Mouse (Mus musculus) fibroblast of lung, adult 2 months (primary cell): ENCODE measurements at regions not wholly inside any gene's neighbourhood (a gene's known extent, or its start where the extent isn't known, plus 50 kb on each side); places are given as distances from the start of the nearest gene placed in this dataset.

Experiments used
- DNase-seq: peaks from one replicate; pipeline ENCODE4 v3.0.0-alpha.2; 2011; ENCODE audit warnings: low read depth

DNA sequence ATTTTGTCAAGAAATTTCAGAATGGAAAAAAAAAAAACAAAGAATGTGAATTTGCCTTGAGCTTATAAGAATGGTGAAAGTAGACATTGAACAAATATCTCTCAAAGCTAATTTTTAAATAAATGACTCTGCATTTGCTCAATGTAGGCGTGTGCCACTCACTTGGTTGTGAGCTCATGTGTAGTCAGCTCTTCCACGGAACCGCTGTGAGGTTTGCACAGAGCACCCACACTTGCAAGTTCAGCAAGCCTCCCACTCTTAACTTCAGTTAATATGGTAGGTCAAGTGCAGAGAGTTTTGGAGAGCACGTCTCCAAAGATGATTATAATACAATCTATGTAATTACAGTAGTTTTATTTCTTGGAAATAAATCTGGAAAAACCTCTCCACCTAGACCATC lies 479.9 kb upstream of the Mef2c start:
- no peak for DNase-seq

DNA sequence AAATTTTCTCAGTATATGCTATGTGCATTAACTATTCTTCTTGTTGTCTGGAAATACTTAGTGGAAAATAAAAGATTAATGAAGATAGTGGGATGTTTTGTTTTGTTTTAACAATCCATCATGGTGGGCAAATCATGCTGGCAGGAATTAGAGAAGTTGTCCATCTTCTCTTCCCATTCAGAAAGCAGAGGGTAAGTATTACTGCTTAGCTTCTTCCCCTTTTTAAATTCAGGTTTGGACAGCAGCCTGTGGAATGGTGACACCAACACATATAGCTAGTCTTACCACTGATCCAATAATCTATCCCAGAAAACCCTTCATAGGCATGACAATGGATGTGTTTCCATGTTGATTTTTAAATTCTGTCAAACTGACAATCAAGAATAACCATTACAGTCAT lies 467.9 kb upstream of the Mef2c start:
- DNase-seq = no peak

DNA sequence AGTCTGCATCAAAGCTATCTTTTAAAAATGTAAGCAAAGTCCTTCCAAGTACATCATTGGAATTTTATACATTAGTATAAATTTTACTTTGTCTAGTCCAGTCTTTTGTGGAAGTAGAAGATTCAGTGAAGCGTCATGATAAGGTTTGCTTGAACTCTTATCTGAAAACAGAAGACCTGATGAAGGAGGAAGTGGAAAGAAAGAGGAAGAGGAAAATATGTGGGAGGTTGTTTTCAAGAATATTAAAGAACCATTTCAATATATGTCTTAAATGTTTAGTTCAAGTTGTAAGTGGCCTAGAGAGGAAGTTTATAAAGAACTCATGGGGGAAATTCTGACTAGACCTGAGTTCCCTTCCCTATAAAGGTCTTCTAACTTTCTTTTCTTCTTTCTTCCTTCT lies 462.3 kb upstream of the Mef2c start:
- DNase-seq = no peak

DNA sequence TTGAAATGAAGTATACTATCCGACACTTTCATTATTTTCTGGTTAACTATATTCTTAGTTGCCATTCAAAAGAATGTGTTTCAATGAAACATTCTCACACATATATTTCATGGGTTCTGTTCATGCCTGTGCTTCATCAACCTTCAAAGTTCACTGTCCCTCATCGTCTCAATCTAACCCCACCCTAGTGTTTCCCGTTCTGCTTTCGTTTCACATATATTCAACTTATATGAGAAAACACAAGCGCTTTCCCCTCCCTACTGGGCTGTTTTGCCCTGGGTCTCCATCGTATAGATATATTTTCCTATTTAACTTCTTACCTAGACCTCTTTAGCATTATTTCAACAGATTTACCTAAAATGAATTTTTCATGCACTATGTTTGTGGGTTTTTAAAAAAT lies 458.3 kb upstream of the Mef2c start:
- DNase-seq = no peak

DNA sequence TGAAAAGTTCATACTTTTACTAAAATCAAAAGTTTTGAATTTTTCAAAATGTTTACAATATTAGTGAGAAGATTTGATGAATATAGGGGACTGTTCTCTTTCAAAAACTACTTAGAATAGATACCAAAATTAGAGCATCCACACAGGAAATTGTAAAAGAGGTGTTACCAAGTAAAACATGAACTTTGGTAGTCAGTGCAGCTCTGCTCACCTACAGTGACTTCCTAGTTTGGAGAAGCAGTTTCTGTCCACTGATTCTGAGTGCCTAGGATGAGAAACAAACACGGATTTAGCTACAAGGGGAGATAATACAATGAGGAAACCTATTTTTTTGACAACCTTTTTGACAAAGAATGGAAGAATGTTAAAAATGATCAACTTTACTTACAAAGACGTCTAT lies 457.9 kb upstream of the Mef2c start:
- no peak for DNase-seq

DNA sequence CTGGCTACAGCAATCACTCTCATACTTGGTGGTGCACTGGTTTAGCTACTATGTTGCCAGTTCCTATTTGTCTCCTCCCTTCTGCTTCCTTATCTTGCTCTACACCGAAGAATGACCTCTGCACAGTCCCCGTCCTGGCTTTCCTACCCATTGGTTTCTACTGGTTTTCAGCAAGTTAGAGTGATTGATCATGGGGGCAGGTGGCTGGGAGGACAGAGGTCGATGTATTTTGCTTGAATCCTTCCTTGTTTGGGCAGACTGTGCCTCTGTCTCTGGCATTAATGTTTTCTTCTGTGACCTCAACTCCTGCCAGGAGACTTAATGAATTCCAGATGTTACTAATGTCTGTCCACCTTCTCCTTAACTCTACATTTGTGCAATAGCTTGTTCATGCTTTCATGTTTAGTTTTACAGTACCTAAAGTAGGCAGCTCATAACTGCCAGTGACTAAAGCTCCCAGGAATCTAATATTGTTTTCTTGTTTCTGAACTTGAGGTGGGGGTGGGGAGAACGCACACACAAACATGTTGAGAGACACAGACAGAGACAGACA lies 457.2 kb upstream of the Mef2c start:
- peak; percentile 51 for DNase-seq

DNA sequence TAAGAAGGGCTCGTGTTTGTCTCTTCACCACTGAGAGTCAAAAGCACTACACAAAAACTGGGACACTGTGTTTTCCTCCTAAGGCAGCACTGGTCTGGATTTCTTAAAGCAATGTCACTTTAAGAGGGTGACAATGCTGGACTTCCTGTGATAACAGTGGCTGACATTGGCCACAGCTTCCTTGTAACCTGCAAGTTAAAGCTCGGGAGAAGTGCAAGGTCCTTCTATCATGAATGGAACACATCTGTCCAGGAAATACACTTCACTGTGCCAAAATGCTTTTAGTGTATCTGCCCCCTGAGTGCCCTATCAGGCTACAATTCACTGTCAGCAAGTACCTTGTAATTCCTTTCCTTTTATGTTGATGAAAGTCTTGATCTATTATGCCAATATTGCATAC lies 448.0 kb upstream of the Mef2c start:
- no peak for DNase-seq

DNA sequence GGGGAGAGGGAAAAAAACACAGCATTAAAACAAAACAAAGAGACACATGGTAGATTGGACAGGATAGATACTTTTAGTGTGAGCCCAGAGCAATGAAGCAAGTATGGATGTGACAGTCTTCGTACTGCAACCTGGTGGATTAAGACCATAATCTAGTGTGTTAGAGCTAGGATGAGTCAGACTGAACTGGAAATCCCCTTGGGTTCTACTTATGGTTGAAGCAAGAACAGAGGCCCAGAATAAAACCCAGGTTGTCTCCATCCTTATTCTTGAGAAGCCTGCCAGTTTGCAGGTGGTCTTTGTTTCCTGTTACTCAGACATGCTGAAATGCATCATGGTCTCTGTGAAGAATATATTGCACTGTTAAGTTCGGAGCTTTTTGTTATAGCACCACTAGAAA lies 447.4 kb upstream of the Mef2c start:
- no peak for DNase-seq

DNA sequence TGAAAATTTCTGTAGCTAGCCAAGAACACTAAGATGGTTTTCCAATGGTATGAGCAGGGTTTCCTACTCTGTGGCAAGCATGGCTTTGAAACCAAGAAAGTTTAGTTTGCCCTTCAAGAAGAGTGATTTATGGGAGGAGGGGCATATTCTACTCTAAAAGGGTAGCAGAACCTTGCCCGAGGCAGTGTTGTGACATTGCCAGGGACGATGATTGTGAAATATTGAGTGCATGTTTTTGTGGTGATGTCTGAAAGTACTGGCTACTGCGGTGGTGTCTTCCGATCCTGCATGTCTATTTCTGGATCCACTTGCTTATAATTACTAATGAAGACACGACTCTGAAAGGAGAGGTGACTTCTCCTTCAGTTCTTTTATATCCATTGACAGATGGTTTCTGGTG lies 439.1 kb upstream of the Mef2c start:
- DNase-seq = peak; percentile 39

DNA sequence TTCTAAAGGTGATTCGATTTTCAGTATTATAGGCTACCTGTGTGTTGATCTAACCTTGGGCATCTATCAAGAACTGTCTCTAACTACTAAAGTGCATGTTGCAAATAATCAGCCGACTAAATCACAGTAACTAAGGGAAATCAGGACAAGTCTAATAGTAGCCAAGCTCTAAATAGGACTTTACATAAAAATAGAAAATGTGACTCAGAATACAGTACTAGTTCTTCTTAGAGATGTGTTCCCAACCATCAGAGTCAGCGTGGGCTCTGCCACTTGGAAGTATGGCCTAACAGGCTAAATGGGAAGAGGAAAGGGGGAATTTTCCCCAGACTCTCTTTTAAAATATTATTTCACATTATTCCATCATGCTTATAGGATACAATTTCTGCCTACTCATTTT lies 438.6 kb upstream of the Mef2c start:
- no peak for DNase-seq

DNA sequence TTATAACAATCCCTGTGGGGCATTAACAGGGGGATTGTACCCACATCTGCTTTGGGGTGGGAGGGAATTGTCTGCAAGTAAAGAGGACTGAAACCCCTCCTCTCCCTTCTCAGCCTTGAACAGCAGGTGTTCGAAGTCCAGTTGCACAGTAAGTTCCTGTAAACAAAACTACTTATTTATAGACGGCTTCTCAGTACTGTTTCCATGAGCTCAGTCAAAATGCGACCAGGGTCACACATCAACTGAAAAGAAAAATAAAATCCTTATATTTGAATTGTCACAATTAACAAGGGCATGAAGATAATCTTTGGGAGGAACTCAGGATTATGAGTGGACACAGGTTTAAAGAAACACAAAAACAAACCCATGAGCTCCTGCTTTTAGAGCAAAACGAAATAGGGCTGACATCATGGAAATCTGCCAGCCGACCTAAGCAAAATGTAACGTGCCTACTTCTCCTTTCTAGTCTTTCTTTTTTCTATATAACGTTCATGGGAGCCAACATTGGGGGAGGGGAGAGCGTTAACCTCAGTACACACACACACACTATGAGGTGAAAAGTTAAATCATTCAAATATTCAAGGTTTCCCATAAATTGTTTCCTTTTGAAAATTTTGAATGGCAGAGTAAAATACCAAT lies 437.6 kb upstream of the Mef2c start:
- DNase-seq = no peak

DNA sequence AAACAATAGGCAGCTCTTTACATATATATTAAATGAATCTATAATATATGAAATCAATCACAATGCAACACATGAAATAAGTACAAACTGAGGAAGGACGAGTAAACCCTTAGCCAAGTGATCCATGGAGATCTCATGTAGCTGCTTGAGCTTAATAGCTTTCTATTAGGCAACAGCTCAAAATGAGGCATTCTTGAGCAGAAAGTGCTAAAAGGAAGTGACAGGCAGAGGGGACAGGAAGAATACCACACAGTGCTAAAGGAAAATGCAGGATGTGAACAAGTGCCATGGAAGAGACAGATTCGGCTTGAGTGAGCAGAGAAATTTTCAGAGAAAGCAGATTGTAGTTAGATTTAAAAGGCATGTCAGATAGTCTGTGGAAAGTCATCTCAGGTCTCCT lies 436.3 kb upstream of the Mef2c start:
- DNase-seq = no peak

DNA sequence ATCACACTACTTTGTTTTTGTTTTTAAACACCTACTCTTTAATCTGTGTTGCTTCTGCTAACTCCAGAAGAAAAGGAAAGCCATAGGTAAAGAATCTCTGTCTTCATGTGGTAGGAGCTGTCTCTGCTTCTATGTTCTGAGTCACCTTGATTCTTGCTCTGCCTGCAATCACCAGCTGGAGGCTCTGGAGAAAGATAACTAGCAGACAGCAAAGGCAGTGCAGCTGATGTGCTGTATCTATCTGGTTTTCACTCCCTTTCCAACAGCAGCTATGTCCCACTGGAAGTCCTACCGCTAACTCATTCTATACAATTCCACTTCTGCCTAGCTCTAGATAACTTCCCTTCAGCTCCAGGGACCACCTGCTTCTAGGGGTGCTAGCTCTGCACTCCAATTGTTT lies 435.2 kb upstream of the Mef2c start:
- DNase-seq = no peak

DNA sequence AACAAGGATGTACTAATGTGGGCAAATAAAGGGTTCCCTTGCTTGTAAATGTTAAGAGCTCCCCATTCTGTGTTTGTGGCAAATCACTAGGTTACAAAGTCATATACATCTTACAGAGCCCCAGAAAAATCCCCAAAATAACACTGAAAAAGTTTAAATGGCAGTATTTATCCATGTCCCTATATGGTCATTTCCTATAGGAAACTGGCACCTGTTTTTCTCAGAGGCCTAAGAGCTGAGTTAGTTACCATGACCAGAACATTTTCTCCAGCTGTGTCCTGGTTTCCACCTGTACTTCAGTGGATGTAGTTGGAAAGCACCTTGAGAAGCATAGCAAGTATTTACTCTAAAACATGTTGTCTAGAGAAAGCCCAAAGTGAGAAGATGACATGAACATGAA lies 434.5 kb upstream of the Mef2c start:
- no peak for DNase-seq

DNA sequence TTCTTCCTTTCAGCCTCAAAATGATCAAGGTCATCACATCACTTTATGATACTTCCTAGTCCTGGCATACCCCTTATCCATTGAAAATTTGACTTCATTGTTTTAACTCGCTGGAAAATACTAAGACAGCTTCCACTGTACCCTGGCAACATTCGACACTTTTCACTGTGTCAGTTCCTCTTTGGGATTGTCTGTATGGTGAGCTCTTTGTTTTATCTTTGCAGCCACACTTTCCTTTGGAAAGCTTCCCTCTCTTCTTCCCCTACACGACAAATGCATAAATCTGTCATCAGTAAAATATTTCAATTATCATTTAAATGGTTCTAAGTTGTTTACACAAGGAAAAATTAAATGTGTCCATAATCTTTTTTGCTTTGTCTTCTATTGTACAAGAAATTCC lies 431.8 kb upstream of the Mef2c start:
- DNase-seq = no peak

DNA sequence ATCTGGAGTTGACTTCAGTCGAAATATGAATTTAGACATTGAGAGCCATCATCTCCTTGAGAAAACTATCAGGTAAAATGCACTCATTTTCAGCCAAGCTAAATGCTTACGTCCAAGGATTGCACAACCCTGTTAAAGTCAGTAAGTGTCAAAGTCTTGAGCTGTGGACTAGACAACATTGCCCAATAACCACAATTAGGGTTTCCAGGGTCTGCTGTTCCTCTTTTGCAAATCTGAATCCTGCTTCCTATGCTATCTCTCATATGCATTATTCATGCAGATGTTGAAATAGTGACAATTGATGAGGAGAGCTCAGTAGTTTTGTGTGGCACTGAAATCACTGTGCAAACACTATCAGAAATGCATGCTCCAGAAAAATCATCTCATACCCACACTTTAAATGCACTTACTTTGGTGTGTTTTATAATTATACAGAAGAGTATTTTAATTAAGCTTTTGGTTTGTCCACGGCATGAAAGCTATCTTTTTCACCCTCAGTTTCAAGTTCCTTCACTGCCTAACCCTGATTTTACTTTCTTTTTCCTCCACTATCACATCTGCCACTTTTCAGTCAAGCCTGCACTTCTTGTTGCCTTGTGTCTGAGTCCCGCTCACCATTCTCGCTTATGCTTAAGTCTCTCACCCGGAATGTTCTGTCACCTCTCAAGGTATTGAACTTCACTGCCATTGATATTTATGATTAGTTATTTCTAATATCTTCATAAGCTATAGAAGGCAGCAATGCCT lies 429.4 kb upstream of the Mef2c start:
- no peak for DNase-seq

DNA sequence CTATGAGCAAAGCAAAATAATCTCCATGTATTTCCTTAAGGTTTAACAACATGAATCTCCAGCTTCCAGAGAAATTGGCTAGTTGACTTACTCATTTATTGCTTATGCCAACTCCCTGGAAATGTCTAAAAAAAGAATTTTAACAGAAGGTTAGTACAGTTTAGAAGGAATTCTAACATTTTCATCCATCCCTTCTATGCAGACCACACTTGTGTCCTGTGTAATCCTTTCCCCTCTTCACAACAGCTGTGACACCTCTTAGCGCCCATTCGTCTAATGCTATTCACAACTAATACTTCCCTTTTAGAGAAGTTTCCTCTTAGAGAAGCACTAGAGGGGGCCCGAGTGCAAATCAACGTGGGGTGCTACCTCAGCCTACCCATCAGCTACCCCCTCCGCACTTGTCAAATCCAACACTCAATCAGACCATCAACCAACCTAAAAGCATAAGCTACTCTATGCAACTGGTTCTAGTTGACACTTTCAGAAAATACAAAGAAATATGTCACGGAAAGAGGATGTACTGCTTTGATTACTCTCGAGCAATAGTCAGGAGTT lies 428.4 kb upstream of the Mef2c start:
- no peak for DNase-seq

DNA sequence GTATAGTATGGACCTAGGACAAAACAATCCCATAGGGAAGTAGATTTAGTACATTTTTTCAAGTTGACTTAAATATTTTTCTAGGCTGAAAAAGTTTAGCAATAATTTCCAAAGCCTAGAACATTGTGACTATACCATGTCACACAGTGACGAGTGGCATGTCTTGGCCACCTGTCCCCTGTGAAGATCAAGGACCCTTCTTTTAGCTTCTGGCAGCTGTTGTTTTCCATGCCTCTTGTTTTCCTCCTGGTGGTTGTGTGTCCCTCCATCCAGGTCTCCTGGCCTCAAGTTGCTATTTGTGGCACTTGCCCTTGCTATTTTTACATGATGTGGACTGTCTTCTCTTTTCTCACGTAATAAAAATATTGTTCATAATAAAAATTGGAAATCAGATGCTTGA lies 427.2 kb upstream of the Mef2c start:
- DNase-seq = no peak

DNA sequence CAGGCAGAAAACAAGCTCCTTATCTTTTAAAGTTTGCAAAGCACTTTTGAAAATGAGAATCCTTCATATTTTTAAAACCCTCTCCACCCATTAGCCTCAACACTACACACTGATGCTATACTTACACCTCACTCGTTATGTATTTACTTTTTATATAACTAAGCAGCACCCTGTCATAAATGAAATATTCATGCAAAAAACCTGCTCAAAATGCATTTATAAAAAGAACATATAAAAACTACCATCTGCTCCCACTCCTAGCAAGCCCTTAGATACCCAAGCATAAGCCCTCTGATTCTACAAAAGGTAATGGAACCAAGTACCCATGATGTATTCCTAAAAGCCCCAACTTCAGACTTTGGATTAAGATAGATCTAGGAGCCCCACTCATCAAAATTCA lies 426.7 kb upstream of the Mef2c start:
- DNase-seq = no peak

DNA sequence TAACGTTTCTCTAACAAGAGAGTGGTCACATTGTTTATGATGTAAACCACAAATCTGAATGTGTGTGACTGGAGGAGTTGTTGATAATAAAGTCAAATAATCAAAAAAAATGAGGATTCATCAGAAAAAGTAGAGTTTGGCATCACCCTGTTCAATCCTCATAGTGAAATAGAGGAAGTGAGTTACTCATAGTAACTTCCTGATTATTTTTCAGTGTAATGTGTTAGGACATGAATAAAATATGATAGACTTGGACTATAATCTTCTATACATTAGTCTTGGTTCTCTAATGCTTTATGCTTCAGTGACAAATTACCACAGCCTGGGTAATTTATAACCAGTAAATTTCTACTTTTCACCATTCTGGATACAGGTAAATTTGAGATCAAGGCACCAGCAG lies 424.5 kb upstream of the Mef2c start:
- no peak for DNase-seq

DNA sequence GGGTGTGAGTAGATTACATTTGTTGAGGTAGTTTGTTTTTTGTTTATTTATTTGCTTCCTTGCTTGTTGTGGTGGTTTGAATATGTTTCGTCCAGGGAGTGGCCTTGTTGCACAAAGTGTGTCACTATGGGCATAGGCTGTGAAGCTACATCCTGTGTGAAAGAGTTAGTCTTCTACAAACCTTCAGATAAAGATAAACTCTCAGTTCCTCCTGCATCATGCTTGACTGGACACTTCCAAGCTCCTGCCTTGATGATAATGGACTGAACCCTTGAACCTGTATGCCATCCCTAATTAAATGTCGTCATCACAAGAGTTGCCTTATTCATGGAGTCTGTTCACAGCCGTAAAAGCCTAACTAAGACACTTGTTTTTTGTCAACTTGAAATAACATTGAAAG lies 418.9 kb upstream of the Mef2c start:
- no peak for DNase-seq

DNA sequence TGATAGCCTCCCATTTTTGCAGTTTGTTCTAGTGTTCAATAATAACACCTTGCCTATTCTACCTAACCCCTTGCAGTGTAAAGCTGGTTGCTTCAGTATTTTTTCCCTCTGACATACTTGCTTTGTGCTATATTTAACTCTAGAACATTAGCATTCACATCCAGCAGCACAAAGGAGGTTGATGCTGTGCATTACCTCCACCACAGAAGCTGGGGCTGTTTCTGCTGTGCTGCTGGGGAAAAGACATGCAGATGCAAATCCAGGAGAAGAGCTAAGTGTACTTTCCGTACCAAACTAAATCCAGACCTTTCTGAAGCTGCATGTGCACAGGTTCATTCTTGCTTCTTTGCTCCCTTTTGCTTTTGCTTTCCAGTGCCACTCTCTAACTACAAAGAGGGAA lies 403.9 kb upstream of the Mef2c start:
- DNase-seq = no peak

DNA sequence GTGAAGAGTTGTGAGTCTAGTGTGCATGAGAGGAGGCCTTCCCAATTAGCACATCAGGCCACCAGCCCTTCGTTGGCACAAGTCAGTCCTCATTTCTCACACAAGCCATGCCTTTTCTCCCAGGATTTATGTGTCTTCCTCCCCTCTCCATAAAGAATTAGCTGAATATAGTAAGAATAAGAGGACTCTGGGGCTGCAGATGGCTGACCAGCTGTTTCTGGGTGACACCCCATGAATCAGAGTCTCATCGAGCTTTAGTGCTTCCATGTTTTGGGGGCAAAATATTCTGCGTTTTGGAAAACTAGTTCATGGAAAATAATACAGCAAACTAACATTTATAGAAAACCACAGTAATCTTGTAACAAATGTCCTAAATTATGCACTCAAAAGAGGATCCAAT lies 393.2 kb upstream of the Mef2c start:
- no peak for DNase-seq

DNA sequence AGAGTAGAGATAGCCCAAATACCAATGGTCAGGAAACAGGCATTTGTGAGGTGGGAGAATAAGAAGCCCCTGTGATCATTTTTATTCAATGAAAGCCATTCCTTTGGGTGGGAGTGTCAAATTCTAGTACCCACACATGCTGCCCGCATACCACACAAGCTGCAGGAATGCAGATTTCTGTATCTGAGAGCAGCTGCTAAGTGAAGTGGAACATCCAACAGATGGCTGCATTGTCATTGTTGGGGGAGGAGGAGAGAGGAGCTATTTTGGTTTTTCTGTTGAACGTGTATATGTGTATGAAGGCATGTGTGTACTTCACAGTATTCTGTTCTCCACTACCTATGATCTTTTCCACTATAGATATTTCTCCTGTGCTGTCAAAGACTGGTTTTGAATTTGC lies 392.3 kb upstream of the Mef2c start:
- no peak for DNase-seq
